20 mouse cellular contexts compared by ENCODE assay signal in the genomic region with DNA sequence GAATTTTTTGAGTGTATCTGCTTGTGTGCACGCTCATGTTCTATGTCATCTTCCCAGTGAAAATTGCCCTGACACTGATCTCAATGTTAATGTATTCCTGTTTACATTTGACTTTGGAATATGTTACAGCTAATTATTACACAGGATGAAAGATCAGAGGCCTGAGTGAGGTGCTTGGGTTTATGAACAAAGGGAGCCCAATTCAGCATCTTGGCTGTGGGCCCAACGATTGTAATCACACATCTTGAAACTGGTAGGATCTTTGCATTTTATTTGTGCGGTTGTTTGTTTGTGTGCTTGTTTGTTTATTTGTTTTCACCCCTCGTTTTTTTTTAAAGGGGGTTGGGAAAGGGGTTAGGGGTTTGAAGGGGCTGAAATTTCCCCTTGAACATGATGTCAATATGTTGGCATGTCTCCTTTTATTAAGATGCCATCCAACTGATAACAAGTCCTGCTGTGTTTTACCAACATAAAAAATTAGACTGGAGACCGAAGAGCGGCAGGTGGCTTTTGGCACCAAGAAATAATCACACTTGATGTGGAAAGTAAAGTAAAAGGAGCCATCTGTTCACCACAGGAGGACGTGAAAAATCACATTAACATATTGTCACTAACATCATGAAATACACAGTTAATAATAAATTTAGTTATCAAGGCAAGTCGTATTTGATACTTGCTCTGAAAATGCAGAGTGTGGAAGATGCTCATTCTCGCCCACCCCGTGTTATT. TPM values are rescaled to one million over a fixed set of nuclear protein-coding genes. Genes with fewer than 3 reads are reported as not detected.
A peak's percentile ranks its signal among the peaks of the same experiment; 100 is the strongest.
DNase-seq lines count a peak whose midpoint lies in the region; ATAC-seq lines count a peak whose summit lies in the region.
"Had no signal": no experiment of that assay in that cellular context is flagged by ENCODE, and none has a peak within 500 bp of the region (broad histone marks: within the 10 kb centered on the region; RNA-seq: fewer than 3 reads in every experiment).

No protein-coding gene starts in this region.

- H3K9me3 ChIP-seq in forebrain, embryonic 12.5 days = no peaks in the 10 kb centered on the region
- H3K9me3 ChIP-seq in forebrain, embryonic 10.5 days = no peaks in the 10 kb centered on the region
- H3K9me3 ChIP-seq in midbrain, embryonic 13.5 days = no peaks in the 10 kb centered on the region
- no peaks in the 10 kb centered on the region for H3K9me3 ChIP-seq in midbrain, embryonic 16.5 days (replicated peaks; ENCODE audit: control insufficient read depth, low read length, poor library complexity, severe bottlenecking)
- H3K9me3 ChIP-seq in forebrain, embryonic 16.5 days (ENCODE audit: control insufficient read depth, low read length) = no peaks in the 10 kb centered on the region
- H3K9me3 ChIP-seq: heart, embryonic 10.5 days; stomach, embryonic 15.5 days had no signal

- WGBS in forebrain, embryonic 12.5 days = 63% methylated on average over 10 of the region's 10 CpGs
- 93% methylated on average over 10 of the region's 10 CpGs for WGBS in forebrain, embryonic 10.5 days
- WGBS in midbrain, embryonic 13.5 days = 61% methylated on average over 10 of the region's 10 CpGs
- WGBS in midbrain, embryonic 16.5 days = 56% methylated on average over 10 of the region's 10 CpGs
- WGBS in forebrain, embryonic 16.5 days = 33% methylated on average over 10 of the region's 10 CpGs

- H3K4me3 ChIP-seq in forebrain, embryonic 12.5 days (replicated peaks) = no peak overlapping the region
- H3K4me3 ChIP-seq in forebrain, embryonic 10.5 days = no peak overlapping the region
- no peak overlapping the region for H3K4me3 ChIP-seq in midbrain, embryonic 13.5 days (replicated peaks)
- no peak overlapping the region for H3K4me3 ChIP-seq in midbrain, embryonic 16.5 days (ENCODE audit: low read depth, low read length)
- no peak overlapping the region for H3K4me3 ChIP-seq in forebrain, embryonic 16.5 days (replicated peaks; ENCODE audit: low read length)
- H3K4me3 ChIP-seq: heart, embryonic 10.5 days; stomach, embryonic 15.5 days had no signal

- no peaks in the 10 kb centered on the region for H3K4me1 ChIP-seq in forebrain, embryonic 12.5 days
- H3K4me1 ChIP-seq in forebrain, embryonic 10.5 days = no peaks in the 10 kb centered on the region
- H3K4me1 ChIP-seq in midbrain, embryonic 13.5 days (replicated peaks) = 0 out of 2 replicates have a peak, but pooled peaks cover 6% of the 10 kb centered on the region
- no peaks in the 10 kb centered on the region for H3K4me1 ChIP-seq in midbrain, embryonic 16.5 days (ENCODE audit: control insufficient read depth, insufficient read depth, low read length)
- H3K4me1 ChIP-seq in forebrain, embryonic 16.5 days (replicated peaks; ENCODE audit: control insufficient read depth, insufficient read depth, low read length) = peaks cover 14% of the 10 kb centered on the region
- H3K4me1 ChIP-seq: heart, embryonic 10.5 days; stomach, embryonic 15.5 days had no signal

- no peak for ATAC-seq in forebrain, embryonic 12.5 days (ENCODE audit: low FRiP score)
- peak; percentile 53; the same call in 1 of the 2 replicates for ATAC-seq in midbrain, embryonic 13.5 days
- ATAC-seq in midbrain, embryonic 16.5 days = no peak
- peak; percentile 73 for ATAC-seq in forebrain, embryonic 16.5 days
- ATAC-seq: inflammation-experienced regulatory T-cells, adult 6 months had no signal

- no peaks in the 10 kb centered on the region for H3K36me3 ChIP-seq in forebrain, embryonic 12.5 days (replicated peaks)
- H3K36me3 ChIP-seq in forebrain, embryonic 10.5 days (replicated peaks) = no peaks in the 10 kb centered on the region
- H3K36me3 ChIP-seq in midbrain, embryonic 13.5 days = no peaks in the 10 kb centered on the region
- H3K36me3 ChIP-seq in midbrain, embryonic 16.5 days (ENCODE audit: control insufficient read depth, insufficient read depth, low read length) = no peaks in the 10 kb centered on the region
- no peaks in the 10 kb centered on the region for H3K36me3 ChIP-seq in forebrain, embryonic 16.5 days (ENCODE audit: control insufficient read depth, insufficient read depth)
- H3K36me3 ChIP-seq: heart, embryonic 10.5 days; stomach, embryonic 15.5 days had no signal

- no peak overlapping the region for H3K4me2 ChIP-seq in forebrain, embryonic 12.5 days
- no peak overlapping the region for H3K4me2 ChIP-seq in midbrain, embryonic 13.5 days (replicated peaks)
- no peak overlapping the region for H3K4me2 ChIP-seq in midbrain, embryonic 16.5 days (ENCODE audit: low read length)
- H3K4me2 ChIP-seq in forebrain, embryonic 16.5 days (ENCODE audit: low read length) = no peak overlapping the region
- H3K4me2 ChIP-seq: stomach, embryonic 15.5 days had no signal

- H3K9ac ChIP-seq in forebrain, embryonic 12.5 days = no peak overlapping the region
- H3K9ac ChIP-seq in midbrain, embryonic 13.5 days (replicated peaks) = no peak overlapping the region
- no peak overlapping the region for H3K9ac ChIP-seq in midbrain, embryonic 16.5 days (ENCODE audit: low read depth, low read length)
- H3K9ac ChIP-seq in forebrain, embryonic 16.5 days (replicated peaks; ENCODE audit: low read depth, low read length) = no peak overlapping the region
- H3K9ac ChIP-seq: stomach, embryonic 15.5 days had no signal

- H3K27ac ChIP-seq in forebrain, embryonic 12.5 days = peak overlapping the region; percentile 2; the same call in 1 of the 2 replicates
- H3K27ac ChIP-seq in forebrain, embryonic 10.5 days = no peak overlapping the region
- H3K27ac ChIP-seq in midbrain, embryonic 13.5 days = peak overlapping the region; percentile 30; the same call in 1 of the 2 replicates
- H3K27ac ChIP-seq in midbrain, embryonic 16.5 days (ENCODE audit: low read length) = no peak overlapping the region
- peak overlapping the region; percentile 25; the same call in 1 of the 2 replicates for H3K27ac ChIP-seq in forebrain, embryonic 16.5 days (ENCODE audit: low read length)
- H3K27ac ChIP-seq: heart, embryonic 10.5 days; stomach, embryonic 15.5 days had no signal

- no peak for DNase-seq in forebrain, embryonic 10.5 days (ENCODE audit: extremely low spot score, low spot score)
- DNase-seq in cerebellum, adult 9-10 months = peak; percentile 65
- DNase-seq in spleen, adult 18-20 months = no peak
- no peak for DNase-seq in ovary, adult 18-20 months (ENCODE audit: low spot score)
- DNase-seq: adrenal gland, postnatal 10 days; gastrocnemius, postnatal 36 days; heart, postnatal 10 days; kidney, adult 9 months; kidney, postnatal 36 days; thymus, adult 2 months had no signal

- no peaks in the 10 kb centered on the region for H3K27me3 ChIP-seq in forebrain, embryonic 12.5 days
- no peaks in the 10 kb centered on the region for H3K27me3 ChIP-seq in forebrain, embryonic 10.5 days (ENCODE audit: poor library complexity, severe bottlenecking)
- H3K27me3 ChIP-seq in midbrain, embryonic 13.5 days = no peaks in the 10 kb centered on the region
- H3K27me3 ChIP-seq in midbrain, embryonic 16.5 days (ENCODE audit: control insufficient read depth, insufficient read depth, low read depth, low read length) = no peaks in the 10 kb centered on the region
- H3K27me3 ChIP-seq in forebrain, embryonic 16.5 days (replicated peaks; ENCODE audit: control insufficient read depth, insufficient read depth, low read length) = no peaks in the 10 kb centered on the region
- H3K27me3 ChIP-seq: stomach, embryonic 15.5 days had no signal

RNA-seq across cellular contexts. Expression of a gene that starts 9.8 kb away (rescaled TPM):
- not detected in 2 replicates for polyA plus RNA-seq in forebrain, embryonic 12.5 days (2016; fragmentation: Nextera tagmentation; extraction: Ambion mirVana)
- not detected in 2 replicates for polyA plus RNA-seq in forebrain, embryonic 10.5 days (2016; fragmentation: Nextera tagmentation; extraction: Ambion mirVana)
- 0.10 TPM in 1 of 2 replicates, not detected in the other for polyA plus RNA-seq in midbrain, embryonic 13.5 days (2015; fragmentation: Nextera tagmentation; extraction: Ambion mirVana)
- not detected in 2 replicates for polyA plus RNA-seq in midbrain, embryonic 16.5 days (2015; fragmentation: Nextera tagmentation; extraction: Ambion mirVana)
- polyA plus RNA-seq in forebrain, embryonic 16.5 days (2015; fragmentation: Nextera tagmentation; extraction: Ambion mirVana) = 0.12 TPM in 1 of 2 replicates, not detected in the other
- polyA plus RNA-seq: heart, embryonic 10.5 days; limb, embryonic 14.5 days; liver, embryonic 16.5 days; spleen, adult 2 months; stomach, embryonic 15.5 days had no signal

Comparison
In these comparisons a context has a peak if more than half of its experiments do, and no peak if none do; other contexts are left out.
1. ATAC-seq: peak in midbrain, embryonic 13.5 days (single experiment) and forebrain, embryonic 16.5 days (single experiment); none in forebrain, embryonic 12.5 days (single experiment) and midbrain, embryonic 16.5 days (single experiment).
2. H3K27ac ChIP-seq: peak in forebrain, embryonic 12.5 days (single experiment), midbrain, embryonic 13.5 days (single experiment) and forebrain, embryonic 16.5 days (single experiment); none in forebrain, embryonic 10.5 days (single experiment) and midbrain, embryonic 16.5 days (single experiment).